Mouse (Mus musculus) adrenal gland, adult 8-10 months (tissue): Measurements from ENCODE around the gene Pak7. TPM values are rescaled to one million over a fixed set of nuclear protein-coding genes. Genes with fewer than 3 reads are reported as not detected.
"Not testable (repeated sequence)": the region's sequence is repeated elsewhere in the genome, so short reads cannot be mapped to it uniquely, and the experiment has no call there.

Experiments used
- DNase-seq: peaks from one replicate; pipeline ENCODE4 v3.0.0; 2022
- total RNA-seq, 4 experiments: library from RNA; stranded (reverse); gene quantifications; 2 replicates each; pipeline ENCODE4 v1.2.4; 2022

Pak7 gene
- total RNA-seq = under 1 TPM in 3 of 4 experiments, not detected in 1; 0.08 to 0.22 (median 0.17) TPM

GRCm38 (mm10) chr2:136387181-136388131 is at the start of gene Pak7:
TSS of gene Pak7 (minus strand) at chr2:136387967.
- DNase-seq = no peak

DNA sequence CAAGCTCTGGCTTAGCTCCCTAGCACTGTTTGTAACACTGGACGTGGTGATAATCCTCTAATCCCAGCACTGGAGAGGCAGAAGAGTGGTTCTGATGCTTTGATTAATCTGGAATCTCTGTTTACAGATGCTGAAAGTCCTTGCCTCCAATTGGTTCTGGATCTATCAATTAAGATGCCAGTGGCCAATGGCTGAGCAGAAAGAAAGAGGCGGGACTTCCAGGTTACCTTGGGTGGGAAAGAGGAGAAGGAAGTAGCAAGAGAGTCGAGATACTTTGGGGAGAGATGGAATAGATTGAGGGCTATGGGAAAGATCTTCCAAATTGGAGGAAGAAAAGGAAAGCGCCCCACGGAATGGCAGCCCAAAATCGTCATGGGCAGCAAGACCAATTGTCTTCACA is 37.8 kb upstream of the Pak7 start:
- DNase-seq = no peak

DNA sequence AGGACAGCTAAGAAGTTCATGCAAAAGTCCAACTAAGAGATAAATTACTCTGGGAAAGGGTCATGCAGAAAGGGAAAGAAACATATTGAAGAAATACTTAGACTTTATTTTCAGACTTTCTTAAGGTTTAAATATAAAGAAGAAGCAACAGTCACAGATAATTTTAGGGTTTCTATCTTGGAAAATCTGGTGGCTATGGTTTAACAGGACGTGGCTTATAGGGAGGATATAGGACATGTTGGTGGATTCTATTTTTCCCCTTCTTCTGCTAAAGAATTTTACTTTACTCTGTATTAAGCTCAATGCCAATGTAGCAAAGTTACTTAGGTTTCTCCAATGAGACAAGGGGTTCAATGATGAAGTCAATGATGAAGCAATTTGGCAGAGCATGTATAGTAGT is 31.8 kb upstream of the Pak7 start:
- DNase-seq = no peak

GRCm38 (mm10) chr2:136416381-136416780 is 28.6 kb upstream of the Pak7 start:
- DNase-seq = no peak

DNA sequence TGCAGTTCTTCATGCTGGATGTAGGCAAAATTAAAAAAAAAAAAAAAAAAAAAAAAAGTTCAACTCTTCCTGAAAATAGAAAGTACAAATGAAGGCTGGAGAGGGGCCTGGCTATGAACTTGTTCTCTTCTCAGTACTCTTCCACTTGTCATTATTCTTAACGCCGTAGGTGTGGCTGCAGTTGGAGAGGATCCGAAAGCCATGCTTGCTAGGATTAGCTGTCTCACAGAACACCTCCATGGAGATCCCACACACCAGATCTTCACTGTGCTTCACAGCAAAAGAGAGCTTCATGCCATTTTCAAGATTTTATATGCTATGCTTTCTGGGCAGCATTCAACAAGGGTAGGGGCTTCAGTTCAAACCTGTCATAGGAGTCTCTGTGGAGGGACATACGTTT is 14.8 kb upstream of the Pak7 start:
- DNase-seq = no peak

- no peak for DNase-seq
Observed at GRCm38 (mm10) chr2:136375318-136375717, 12.4 kb downstream of the Pak7 start.

- no peak for DNase-seq
Observed at GRCm38 (mm10) chr2:136372361-136372760, 15.4 kb downstream of the Pak7 start.

DNA sequence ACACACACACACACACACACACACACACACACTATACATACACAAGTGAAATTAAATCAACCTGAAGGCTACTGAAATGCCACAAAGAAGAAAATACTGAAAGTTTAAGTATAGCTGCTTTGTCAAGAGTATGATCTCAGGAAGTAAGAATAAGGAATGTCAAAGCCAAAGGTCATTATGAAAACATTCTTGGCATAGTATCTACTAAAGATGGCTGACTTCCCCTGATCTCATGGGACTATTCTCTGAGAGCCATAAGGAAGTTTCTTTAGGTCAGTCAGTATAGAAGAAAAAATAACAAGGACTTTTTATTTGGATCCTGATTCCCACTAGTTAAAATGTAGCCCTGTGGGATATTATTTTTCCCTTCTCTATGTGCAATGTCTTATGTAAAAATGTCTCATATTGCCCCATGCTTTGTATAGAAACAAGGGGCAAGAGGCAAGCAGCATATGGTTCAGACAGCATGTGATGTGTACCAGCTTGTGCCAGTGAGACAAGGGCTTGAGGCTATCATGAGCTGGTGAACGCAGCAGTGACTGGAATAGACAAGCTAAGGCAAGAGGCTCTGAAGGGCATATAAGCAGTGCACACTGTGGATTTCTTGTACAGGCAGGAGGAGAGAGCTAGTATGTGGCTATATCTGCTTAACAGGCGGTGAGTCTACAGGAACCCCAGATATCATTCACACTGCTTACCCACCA is 36.2 kb downstream of the Pak7 start:
- no peak for DNase-seq

DNA sequence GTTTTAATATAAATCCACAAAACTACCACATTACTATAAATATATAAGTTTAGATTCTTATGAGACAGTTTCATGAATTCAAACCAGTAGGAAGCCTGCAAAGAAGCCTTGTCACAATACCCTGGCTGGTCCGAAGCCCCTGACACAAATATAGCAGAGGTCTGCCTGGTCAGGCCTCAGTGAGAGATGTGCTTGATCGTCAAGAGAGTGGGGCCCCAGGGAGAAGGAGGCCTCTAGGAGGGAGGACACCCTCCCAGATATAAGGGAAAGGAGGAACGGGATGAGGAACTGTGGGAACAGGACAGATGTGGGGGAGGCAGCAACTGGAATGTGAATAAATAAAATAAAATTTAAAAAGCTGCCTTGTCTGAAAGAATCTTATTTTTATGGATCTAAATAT is 37.3 kb downstream of the Pak7 start:
- DNase-seq = no peak

DNA sequence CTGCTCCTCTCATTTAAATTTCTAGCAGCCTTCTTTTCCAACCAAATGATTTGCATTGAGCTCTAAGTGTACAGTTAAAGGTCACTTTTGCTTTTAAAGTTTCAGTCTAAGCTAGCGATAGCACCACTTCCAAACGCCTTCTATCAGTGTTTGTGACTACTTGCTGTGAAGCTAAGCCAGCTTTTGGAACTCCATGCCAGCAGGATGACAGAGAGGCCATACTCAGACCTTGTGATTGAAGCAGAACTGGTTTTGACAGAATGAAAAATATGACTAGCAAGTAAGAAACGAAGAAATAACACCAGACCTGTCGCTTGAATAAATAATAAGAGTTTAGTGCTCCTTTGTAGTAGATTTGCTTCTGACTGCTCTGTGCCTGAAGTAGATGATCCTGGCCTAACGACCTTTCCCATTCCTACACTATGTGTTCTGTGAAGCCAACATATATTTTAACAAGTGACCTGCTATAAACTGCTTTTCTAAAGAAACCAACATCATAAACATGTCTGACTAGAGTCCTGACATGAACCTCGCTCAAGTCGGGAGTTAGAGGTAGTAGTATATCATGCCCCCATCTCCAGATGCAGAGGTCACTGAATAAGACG is 38.0 kb downstream of the Pak7 start:
- no peak for DNase-seq

DNA sequence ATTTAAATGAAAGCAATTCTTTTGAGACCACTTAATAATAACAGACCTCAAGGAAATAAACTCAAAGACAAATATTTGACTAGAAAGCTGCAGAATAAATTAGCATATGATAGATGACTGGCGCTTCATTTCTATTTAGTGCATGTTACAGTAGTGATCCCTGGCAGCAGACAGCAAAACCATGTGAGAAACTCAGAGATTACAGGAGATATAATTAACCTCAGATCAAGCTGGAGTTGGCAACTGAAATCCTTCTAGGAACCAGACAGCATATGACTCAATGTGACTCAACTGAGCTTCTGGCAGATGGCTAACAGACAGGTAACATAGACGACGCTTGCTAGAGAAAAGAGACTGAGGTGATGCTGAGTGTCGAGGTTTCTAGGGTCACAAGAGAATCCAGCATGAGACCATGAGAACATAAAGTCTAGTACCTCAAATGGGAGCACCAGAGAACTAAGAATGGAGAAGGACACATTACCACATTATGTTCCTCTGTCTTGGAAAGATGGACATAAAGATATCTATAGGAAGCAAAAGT is 43.5 kb downstream of the Pak7 start:
- not testable (repeated sequence) for DNase-seq

DNA sequence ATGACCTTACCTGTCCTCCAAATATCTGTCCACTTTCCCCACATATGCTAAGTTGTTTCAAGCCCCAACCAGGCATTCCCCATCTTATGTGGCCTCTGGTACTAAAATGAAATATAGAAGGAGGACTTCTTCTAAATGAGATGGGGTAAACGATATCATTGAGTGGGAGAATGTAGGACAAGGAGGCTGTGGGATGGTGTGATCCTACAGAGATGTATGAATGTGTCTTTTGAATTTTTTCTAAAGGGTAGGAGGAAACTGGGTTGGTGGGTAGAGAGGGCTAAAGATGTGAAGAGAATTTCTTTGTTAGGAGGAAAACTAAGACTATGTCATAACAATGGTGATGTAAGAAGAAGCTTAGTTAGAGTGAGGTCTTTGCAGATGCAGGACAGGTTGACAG is 57.8 kb downstream of the Pak7 start:
- DNase-seq = no peak

DNA sequence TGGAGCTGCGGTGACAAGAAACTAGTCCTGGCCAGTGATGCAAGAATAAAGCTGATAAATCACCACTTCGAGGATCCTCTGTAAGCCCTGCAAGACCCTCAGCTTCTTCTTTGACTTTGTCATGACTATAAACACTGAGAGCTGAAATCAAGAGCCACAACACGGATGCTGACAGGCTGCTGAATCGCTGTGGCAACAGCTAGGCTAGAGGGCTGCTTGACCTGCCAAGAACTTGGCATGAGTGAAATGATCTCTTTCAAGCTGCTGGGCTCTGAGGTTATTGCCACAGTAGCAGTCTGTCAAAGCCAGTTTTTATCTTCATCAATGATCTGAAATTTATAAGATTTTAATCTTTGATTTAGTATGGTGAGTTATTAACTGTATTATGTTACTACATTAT is 62.1 kb downstream of the Pak7 start:
- DNase-seq = no peak

DNA sequence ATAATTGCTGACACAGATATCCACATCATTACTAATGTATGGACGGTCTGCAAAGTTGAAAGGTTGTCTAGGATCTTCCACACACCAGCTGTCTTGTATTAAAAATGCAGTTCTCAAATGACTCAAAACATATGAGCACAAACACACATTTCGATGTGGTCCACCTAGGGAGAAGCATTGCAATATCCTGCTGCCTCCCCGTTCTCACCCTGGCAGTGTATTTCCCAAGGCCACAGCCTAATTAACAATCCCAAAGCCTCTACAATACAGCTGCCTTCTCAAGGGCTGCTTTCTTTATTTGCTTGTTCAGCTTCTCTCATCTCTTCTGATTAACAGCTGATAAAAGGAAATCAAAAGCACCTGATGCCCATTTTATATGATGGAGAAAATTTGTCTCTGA is 78.5 kb downstream of the Pak7 start:
- no peak for DNase-seq

- DNase-seq = no peak
Observed at GRCm38 (mm10) chr2:136308743-136309142, 79.0 kb downstream of the Pak7 start.

- DNase-seq = no peak
Observed at GRCm38 (mm10) chr2:136302201-136302600, 85.6 kb downstream of the Pak7 start.

DNA sequence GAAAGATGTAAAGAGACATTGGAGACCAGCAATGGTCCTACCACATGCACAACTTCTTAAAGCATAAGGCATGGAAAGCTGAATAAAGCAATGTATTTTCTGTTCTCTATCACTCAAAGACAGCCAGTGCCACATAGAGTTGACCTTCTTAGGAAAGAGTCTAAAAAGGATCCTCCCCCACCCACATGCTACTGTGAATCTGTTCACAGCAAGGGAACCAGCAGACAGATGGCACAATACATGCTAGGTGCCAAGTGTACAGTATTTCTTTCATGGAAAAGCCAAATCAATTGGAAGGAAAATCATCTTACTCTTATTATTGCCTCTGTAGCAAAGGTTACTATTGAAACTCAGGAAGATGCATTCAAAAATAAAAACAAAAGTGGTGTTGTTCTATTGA is 86.4 kb downstream of the Pak7 start:
- no peak for DNase-seq

DNA sequence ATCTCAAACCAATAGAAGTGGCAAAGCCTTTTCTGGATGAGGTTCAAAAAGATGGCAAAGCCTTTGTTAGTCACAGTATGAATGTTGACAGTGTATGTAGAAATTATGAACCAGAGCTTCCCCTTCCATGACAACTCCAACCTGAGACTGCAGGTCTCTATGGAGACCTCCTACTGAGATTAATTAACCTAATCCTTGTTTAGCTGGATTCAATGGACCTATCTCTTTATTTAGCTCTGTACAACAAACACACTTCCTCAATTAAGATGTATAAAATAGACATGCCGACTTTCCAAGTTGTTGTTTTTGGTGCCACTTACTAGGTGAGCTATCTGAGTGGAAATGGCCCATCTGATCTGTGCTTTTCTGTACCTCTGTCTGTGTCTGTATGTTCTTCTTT is 90.4 kb downstream of the Pak7 start:
- no peak for DNase-seq

GRCm38 (mm10) chr2:136282043-136282442 is 105.7 kb downstream of the Pak7 start:
- DNase-seq = no peak

DNA sequence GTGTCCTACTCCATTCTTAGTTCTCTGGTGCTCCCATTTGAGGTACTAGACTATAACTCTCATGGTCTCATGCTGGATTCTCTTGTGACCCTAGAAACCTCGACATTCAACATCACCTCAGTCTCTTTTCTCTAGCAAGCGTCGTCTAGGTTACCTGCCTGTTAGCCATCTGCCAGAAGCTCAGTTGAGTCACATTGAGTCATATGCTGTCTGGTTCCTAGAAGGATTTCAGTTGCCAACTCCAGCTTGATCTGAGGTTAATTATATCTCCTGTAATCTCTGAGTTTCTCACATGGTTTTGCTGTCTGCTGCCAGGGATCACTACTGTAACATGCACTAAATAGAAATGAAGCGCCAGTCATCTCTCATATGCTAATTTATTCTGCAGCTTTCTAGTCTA is 145.8 kb downstream of the Pak7 start:
- not testable (repeated sequence) for DNase-seq

GRCm38 (mm10) chr2:136231228-136231627 is 156.5 kb downstream of the Pak7 start:
- DNase-seq = no peak

GRCm38 (mm10) chr2:136204034-136204433 is 183.7 kb downstream of the Pak7 start:
- no peak for DNase-seq

DNA sequence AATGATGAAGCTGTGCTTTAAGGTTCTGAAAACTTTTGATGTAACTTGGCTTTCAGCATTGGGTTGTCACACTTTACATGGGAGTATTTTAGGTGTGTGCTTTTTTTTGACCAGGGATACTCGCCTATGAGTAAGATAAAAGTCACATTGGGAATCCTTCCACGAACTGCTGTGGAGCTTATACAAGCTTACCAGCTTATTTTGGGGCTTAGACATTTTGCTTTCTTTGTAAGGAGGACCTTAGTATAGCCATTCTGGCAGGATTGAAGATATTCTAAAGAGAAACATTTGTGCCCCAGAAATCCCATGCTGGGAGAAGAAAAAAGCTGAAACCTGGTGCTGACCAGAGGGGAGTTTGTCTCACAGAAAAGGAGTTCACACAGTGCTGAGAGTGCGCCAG is 212.7 kb downstream of the Pak7 start:
- DNase-seq = no peak
